Mouse (Mus musculus) midbrain, embryonic 14.5 days (tissue): ENCODE measurements around the gene Lnx2. TPM values are rescaled to one million over a fixed set of nuclear protein-coding genes. Genes with fewer than 3 reads are reported as not detected.

Source experiments
- ATAC-seq: fragments of 200-750 bp; cut with Nextera tagmentation; 2 replicates; pipeline ENCODE4 v1.8.0; 2017; ENCODE audit warnings: moderate number of reproducible peaks, moderate library complexity; ENCODE audit not compliant: low FRiP score, low TSS enrichment
- DNase-seq: peaks from one replicate; pipeline ENCODE4 v3.0.0-alpha.2; 2015
- H3K27ac ChIP-seq: fragments of 300-500 bp; sonication (generic); replicated peaks from 2 replicates; pipeline ENCODE4 v1.5.1; 2014; ENCODE audit warnings: mild to moderate bottlenecking, low read depth, low read length, moderate library complexity
- H3K27me3 ChIP-seq: fragments of 300-500 bp; sonication (generic); 2 replicates; pipeline ENCODE4 v1.6.1; 2014; ENCODE audit warnings: low read length, control low read depth, mixed read lengths; ENCODE audit not compliant: control insufficient read depth, insufficient read depth
- H3K36me3 ChIP-seq: fragments of 300-500 bp; sonication (generic); 2 replicates; pipeline ENCODE4 v1.6.1; 2014; ENCODE audit warnings: low read length, control low read depth; ENCODE audit not compliant: control insufficient read depth, insufficient read depth
- H3K4me1 ChIP-seq: fragments of 300-500 bp; sonication (generic); 2 replicates; pipeline ENCODE4 v1.6.1; 2014; ENCODE audit warnings: mild to moderate bottlenecking, antibody characterized with exemption, low read length, control low read depth; ENCODE audit not compliant: control insufficient read depth, insufficient read depth
- H3K4me2 ChIP-seq: fragments of 300-500 bp; sonication (generic); 2 replicates; pipeline ENCODE4 v1.6.1; 2014; ENCODE audit warnings: mild to moderate bottlenecking, low read length, moderate library complexity
- H3K4me3 ChIP-seq: fragments of 300-500 bp; sonication (generic); replicated peaks from 2 replicates; pipeline ENCODE4 v1.5.1; 2014; ENCODE audit warnings: low read depth, low read length
- H3K9ac ChIP-seq: fragments of 300-500 bp; sonication (generic); replicated peaks from 2 replicates; pipeline ENCODE4 v1.6.1; 2014; ENCODE audit warnings: mild to moderate bottlenecking, low read length, moderate library complexity
- H3K9me3 ChIP-seq: fragments of 300-500 bp; sonication (generic); 2 replicates; pipeline ENCODE4 v1.6.1; 2016; ENCODE audit warnings: low read length, control low read depth, mixed read lengths; ENCODE audit not compliant: control insufficient read depth
- WGBS: fragments of 180-500 bp; shearing (Covaris S2); extraction: QIAGEN DNeasy Blood & Tissue Kit; methylation state at CpG from one replicate; pipeline ENCODE4 v1.1.7; 2014; 5-methylcytosine and 5-hydroxymethylcytosine counted together
- polyA plus RNA-seq: library from polyadenylated mRNA; unstranded; fragments of >200 nt; fragmentation: Nextera tagmentation; extraction: Ambion mirVana; gene quantifications from 2 replicates; pipeline ENCODE4 v1.2.1, GENCODE M21; 2014

The Lnx2 gene
- polyA plus RNA-seq, 1 experiment from 2014 or later, result 5.2 TPM

DNA sequence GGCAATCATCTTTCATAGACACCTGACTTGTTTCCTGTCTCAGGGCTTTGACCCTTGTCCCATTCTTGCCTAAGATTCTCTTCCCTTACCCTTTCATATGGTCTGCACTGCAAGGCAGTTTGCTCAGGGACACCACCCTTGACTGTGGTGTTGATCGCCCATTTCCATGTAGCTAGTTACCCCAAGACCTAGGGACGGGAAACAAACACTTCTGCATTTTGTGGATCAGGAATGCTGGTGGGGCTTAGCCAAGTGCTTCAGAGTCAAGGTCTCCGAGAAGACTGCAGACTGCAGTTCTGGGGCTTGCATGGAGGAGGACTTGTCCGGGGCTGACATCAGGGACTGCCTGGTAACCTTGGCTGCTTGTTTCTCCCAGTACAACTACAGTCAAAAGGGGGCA lies 10.4 kb upstream of the Lnx2 start:
- Histone ChIP-seq H3K27me3 (no peaks in the 10 kb centered on the region), H3K9ac (no peak overlapping the region), H3K9me3 (no peaks in the 10 kb centered on the region), H3K27ac (no peak overlapping the region), H3K4me2 (no peak overlapping the region), H3K36me3 (peaks cover 5% of the 10 kb centered on the region; the same call in 1 of the 2 replicates), H3K4me3 (no peak overlapping the region), H3K4me1 (no peaks in the 10 kb centered on the region)
- DNase-seq (no peak), ATAC-seq (no peak)
- 92% methylated on average over 4 of the region's 4 CpGs for WGBS

DNA sequence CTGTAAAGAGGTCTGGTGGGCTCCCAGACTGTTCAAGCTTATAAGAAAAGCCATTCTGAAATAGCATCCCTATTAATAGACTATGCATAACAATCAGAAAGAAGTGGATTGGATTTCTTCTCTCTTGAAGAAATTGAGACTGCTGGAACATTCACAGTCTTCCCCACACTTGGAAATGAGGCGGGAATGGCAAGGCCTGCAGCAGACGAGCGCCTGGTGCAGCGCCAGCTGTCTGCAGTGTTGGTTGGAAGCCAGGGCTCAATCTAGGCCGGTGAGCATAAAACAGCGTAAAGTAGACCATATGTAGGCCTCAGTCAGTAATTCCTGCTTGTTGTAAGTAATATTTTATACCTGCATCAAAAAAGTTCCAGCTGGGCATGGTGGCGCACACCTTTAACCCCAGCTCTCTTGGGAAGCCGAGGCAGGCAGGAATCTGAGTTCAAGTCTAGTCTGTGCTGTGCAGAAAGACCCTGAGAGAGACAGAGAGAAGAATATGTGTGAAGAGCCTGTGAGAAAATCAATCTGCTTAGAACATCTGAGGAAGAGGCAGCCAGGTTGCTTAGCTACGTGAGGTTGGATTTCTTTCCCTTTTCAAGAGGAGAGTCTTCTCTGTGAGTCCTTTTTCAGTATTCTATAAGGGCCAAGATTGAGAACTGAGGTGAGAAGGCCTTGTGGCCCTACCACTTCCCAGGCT lies 9.0 kb upstream of the Lnx2 start:
- ATAC-seq (no peak), DNase-seq (peak; percentile 13)
- H3K9me3 ChIP-seq, result no peaks in the 10 kb centered on the region
- whole genome bisulfite sequencing, result 91% methylated on average over 9 of the region's 9 CpGs
- no peaks in the 10 kb centered on the region for H3K4me1 ChIP-seq
- no peak overlapping the region for H3K4me3 ChIP-seq
- peaks cover 5% of the 10 kb centered on the region; the same call in 1 of the 2 replicates for H3K36me3 ChIP-seq
- H3K9ac ChIP-seq, result no peak overlapping the region
- H3K4me2 ChIP-seq, result no peak overlapping the region
- no peaks in the 10 kb centered on the region for H3K27me3 ChIP-seq
- H3K27ac ChIP-seq, result no peak overlapping the region

DNA sequence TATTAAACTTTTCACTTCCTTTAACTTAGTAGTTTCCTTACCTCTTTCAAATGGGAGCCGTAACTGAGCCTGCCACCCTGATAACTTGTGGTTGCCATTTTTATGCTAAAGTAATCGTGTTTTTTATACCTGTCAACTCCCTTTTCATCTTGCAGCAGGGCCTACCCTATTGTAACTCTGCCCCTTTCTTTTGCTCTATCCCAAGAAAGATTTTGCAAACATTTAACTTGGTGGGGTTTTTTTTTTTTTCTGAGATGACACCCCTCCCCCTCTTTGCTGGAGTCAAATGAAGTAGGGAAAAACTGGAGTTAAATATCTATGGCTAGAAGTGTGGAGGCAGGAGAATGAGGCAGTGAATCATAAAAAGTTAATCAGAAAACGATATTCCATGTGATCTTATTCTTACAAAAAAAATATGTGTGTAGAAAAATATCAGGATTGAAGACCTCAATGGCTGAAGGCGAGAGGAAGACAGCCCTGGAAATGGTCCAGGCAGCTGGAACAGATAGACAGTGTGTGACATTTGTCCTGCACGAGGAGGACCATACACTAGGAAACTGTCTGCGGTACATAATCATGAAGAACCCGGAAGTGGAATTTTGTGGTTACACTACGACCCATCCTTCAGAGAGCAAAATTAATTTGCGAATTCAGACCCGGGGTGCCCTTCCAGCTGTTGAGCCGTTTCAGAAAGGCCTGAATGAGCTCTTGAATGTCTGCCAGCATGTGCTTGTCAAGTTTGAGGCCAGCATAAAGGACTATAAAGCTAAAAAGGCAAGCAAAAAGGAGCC lies 1.9 kb upstream of the Lnx2 start:
- 51% methylated on average over 11 of the region's 11 CpGs for WGBS
- H3K27ac ChIP-seq, result no peak overlapping the region
- H3K9me3 ChIP-seq, result no peaks in the 10 kb centered on the region
- ATAC-seq (no peak), DNase-seq (peak; percentile 1)
- H3K27me3 ChIP-seq, result no peaks in the 10 kb centered on the region
- H3K4me3 ChIP-seq, result peak overlapping the region; percentile 78
- H3K36me3 ChIP-seq, result no peaks in the 10 kb centered on the region
- peaks cover 10% of the 10 kb centered on the region; the same call in 1 of the 2 replicates for H3K4me1 ChIP-seq
- H3K4me2 ChIP-seq, result peak overlapping the region; percentile 97
- H3K9ac ChIP-seq, result peak overlapping the region; percentile 64; the same call in 1 of the 2 replicates

DNA sequence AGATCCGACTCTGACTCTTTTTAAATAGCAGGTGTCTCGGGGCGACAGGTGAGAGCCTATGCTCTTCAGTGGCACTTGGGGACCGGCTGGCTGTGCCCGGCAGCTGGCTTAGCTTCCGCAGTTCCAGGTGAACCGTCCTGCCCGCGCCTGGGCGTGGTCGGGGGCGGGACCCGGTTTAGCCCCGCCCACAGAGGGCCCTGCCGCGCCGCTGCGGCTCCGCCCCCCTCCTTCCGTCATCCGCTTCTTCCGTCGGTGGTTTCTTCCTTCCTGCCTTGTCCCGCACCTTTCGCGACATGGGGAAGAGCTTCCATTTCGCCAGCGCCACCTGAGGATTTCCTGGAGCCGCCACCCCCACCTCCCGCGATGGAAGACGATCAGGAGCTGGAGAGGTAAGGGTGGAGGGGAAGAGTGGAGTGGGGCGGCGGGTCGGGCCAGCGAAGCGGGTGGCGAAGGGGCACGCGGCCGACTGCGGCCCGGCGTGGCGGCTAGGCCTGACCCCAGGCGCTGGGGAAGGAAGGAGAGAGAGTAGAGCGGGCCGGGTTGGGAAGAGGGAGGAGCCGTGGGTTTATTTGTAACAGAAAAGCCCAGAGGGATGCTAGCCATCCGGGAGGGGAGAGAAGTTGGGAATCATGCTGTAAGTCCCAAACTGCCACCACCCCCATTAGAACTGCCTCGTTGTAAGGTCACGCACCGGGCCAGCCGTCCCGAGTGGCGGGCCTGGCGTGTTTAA lies 1.1 kb upstream of the Lnx2 start:
- under 1% methylated on average over 57 of the region's 57 CpGs for WGBS
- ATAC-seq (peak; percentile 79), DNase-seq (peak; percentile 92)
- peak overlapping the region; percentile 64 for H3K9ac ChIP-seq
- peaks cover 10% of the 10 kb centered on the region; the same call in 1 of the 2 replicates for H3K4me1 ChIP-seq
- 0 out of 2 replicates have a peak overlapping the region, but pooled peaks have one; percentile 85 for H3K27ac ChIP-seq
- peak overlapping the region; percentile 78 for H3K4me3 ChIP-seq
- H3K36me3 ChIP-seq, result no peaks in the 10 kb centered on the region
- H3K4me2 ChIP-seq, result peak overlapping the region; percentile 97
- no peaks in the 10 kb centered on the region for H3K27me3 ChIP-seq
- no peaks in the 10 kb centered on the region for H3K9me3 ChIP-seq

DNA sequence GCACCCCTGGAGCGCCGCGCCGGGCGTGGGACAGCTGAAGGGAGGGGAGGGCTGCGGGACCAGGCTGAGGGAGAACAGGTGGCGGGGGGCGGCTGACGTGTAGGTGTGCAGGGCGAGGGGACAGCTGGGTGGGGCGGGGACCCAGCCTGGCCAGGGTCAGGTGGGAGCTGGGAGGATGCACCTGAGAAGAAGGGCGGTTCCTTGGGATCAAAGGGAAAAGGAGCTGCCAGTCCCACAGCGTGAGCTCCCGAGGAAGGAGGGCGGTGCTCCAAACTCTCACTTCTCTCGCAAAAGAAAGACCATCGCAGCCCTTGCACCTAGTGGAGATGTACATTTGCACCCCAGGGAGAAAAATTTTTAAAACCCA lies 396 bp upstream of the Lnx2 start, which contains the start of gene Polr1d:
Polr1d (plus strand) TSS at position 252 of the 367 bp plus-strand sequence.
- Histone ChIP-seq H3K4me2 (peak within 1 kb of the TSS; percentile 97), H3K4me3 (peak within 1 kb of the TSS; percentile 78), H3K9ac (peak within 1 kb of the TSS; percentile 64), H3K27ac (peak within 1 kb of the TSS; percentile 85), H3K4me1 (peaks cover 10% of the 10 kb centered on the region; the same call in 1 of the 2 replicates), H3K36me3 (no peaks in the 10 kb centered on the region), H3K27me3 (no peaks in the 10 kb centered on the region), H3K9me3 (no peaks in the 10 kb centered on the region)
- ATAC-seq, result no peak; the same call in 1 of the 2 replicates
- peak; percentile 69 for DNase-seq
- under 1% methylated on average over 17 of the region's 17 CpGs for WGBS

DNA sequence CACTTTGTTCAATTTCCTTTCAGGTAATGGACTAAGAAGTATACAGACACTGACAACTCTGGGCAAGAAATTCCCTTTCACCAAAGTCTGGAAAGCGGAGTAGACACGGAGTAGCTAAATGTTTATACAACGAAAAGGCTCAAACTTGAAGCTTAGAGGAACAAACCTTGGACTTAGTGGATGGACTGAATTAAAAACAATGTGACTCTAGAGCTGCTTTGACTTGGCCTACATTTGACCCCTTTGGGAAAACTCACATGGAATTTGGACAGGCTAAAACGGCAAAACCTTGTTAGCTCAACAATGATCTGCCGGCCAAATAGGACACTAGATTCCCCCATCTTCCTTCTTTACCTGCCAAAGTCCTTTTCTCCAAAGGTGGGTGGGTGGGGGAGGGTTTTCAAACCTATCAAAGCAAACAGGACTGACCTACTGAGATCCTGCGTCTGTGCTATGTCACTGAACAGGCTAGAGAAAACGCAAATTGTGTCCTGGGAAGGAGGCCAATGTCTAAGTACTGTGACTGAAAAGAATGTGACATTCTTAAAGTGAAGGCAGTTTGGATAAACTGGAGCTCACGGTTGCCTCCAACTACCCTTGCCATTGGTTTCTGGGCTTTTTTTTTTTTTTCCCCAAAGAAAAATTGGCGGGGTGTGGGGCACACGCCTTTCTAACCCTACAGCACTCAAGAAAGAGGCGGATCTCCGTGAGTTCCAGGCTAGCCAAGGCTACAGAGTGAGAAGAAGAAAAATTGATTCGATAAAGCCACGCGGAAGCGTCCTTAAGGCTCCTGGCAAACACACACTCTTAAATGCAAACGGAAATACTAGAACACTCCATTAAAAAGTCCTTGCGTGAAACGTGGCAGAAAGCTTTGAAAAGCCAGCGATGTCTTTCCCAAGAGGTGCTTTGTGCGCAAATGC lies 1.0 kb downstream of the Lnx2 start:
- Histone ChIP-seq H3K4me1 (peaks cover 10% of the 10 kb centered on the region; the same call in 1 of the 2 replicates), H3K9ac (peak overlapping the region; percentile 60; the same call in 1 of the 2 replicates), H3K4me3 (peak overlapping the region; percentile 78), H3K4me2 (peak overlapping the region; percentile 97), H3K27me3 (no peaks in the 10 kb centered on the region), H3K27ac (no peak overlapping the region), H3K9me3 (no peaks in the 10 kb centered on the region), H3K36me3 (no peaks in the 10 kb centered on the region)
- WGBS, result 19% methylated on average over 21 of the region's 21 CpGs
- ATAC-seq (no peak), DNase-seq (peak; percentile 28)

DNA sequence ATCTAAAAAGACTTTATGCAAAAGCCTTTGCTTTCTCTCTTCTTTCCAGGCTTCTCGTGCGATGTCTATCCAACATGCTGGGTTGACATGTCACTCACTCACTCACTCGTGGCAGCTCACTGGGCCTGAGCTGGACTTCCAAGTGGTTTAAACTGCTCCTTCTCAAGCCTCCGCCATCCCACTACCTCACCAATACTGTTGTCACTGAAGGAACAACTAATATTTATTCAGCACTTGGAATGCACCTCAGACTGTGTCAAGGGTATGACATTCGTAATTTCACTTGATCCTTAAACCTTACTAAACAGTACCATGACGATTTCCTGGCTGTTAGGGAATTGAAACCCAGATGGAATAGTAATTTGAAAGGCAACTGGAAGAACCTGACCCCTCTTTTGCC lies 2.6 kb downstream of the Lnx2 start:
- Histone ChIP-seq H3K36me3 (no peaks in the 10 kb centered on the region), H3K4me2 (no peak overlapping the region), H3K9me3 (no peaks in the 10 kb centered on the region), H3K4me1 (peaks cover 10% of the 10 kb centered on the region; the same call in 1 of the 2 replicates), H3K9ac (no peak overlapping the region), H3K4me3 (no peak overlapping the region), H3K27me3 (no peaks in the 10 kb centered on the region), H3K27ac (no peak overlapping the region)
- WGBS, result 84% methylated on average over 6 of the region's 6 CpGs
- no peak for ATAC-seq
- no peak for DNase-seq

DNA sequence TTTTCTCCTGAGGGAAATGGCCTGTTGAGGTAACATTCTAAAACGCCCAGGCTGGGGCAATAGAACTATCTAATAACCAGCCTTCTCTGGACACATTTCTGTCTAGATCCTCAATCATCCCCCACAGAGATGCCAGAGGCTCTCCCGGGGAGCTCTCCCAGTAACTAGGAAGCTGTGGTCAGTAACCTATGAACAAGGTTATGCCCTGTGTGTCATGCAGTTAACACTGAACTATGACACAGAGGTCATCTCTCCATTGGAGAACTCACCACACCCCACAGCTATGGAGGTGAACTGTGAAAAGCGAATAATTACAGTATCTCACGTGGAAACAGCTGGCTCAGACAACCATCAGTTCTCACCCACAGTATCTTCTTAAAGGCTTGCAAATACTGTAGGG lies 4.5 kb downstream of the Lnx2 start:
- H3K27ac ChIP-seq, result no peak overlapping the region
- no peak for DNase-seq
- H3K36me3 ChIP-seq, result no peaks in the 10 kb centered on the region
- H3K4me2 ChIP-seq, result no peak overlapping the region
- ATAC-seq, result no peak
- H3K4me1 ChIP-seq, result no peaks in the 10 kb centered on the region
- H3K9ac ChIP-seq, result no peak overlapping the region
- H3K27me3 ChIP-seq, result no peaks in the 10 kb centered on the region
- H3K9me3 ChIP-seq, result no peaks in the 10 kb centered on the region
- H3K4me3 ChIP-seq, result no peak overlapping the region
- 79% methylated on average over 4 of the region's 4 CpGs for WGBS
